Comparison of ENCODE assay signal across 10 mouse cellular contexts in the genomic region with DNA sequence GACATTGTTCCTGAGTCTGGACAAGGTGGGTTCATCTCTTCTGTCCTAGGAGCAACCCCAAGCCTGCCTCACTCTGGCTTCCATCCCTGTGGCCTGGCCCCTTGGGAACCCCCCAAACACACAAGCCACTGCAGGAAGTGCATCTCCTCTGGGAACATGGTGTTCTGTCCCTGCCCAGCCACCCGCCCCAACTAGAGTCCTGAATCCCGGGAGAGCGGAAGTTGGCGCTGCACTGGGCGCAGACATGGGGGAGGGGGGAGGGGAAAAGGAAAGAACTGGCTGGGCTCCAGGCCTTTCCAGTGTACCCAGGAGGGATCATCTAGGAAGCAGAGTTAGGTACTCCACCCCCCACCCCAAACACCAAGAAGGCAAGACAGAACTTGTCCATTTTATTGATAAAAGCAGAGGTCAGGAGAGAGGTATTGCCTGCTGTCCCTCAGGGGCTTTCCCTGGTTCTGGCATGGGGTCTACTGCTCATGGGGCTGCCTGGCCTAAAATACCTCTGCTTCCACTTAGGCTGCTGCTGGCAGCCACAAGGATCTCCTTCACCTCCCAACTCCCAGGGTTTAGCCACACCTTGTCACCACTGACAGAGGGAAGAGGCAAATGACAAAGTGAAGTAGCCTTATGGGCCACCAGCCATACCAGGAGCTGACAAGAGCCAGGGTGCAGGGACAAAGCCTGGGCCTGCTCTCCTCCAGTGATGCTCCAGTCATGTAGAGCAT. TPM values are rescaled to one million over a fixed set of nuclear protein-coding genes. Genes with fewer than 3 reads are reported as not detected.
A peak's percentile ranks its signal among the peaks of the same experiment; 100 is the strongest.
DNase-seq lines count a peak whose midpoint lies in the region; ATAC-seq and TF ChIP-seq lines count a peak whose summit lies in the region.
"Had no signal": no experiment of that assay in that cellular context is flagged by ENCODE, and none has a peak within 500 bp of the region (broad histone marks: within the 10 kb centered on the region; RNA-seq: fewer than 3 reads in every experiment).

No protein-coding gene starts in this region.

- H3K27me3 ChIP-seq in midbrain, postnatal 0 days (ENCODE audit: insufficient read depth, low read length) = no peaks in the 10 kb centered on the region
- H3K27me3 ChIP-seq in midbrain, embryonic 10.5 days (ENCODE audit: low read depth, poor library complexity, severe bottlenecking) = peaks cover 8% of the 10 kb centered on the region; the same call in 1 of the 2 replicates
- no peaks in the 10 kb centered on the region for H3K27me3 ChIP-seq in heart, embryonic 12.5 days (replicated peaks)
- H3K27me3 ChIP-seq: embryonic facial prominence, embryonic 12.5 days; limb, embryonic 12.5 days had no signal

- TF ChIP-seq CTCF in midbrain, postnatal 0 days (IDR thresholded peaks at IDR 0.05) = no peak

- DNase-seq in midbrain, postnatal 0 days (ENCODE audit: low spot score) = peak; percentile 38
- DNase-seq in midbrain, embryonic 10.5 days (ENCODE audit: low spot score) = no peak
- peak; percentile 16 to 38 for DNase-seq in cerebellum, postnatal 25 days
- DNase-seq in layer of hippocampus, postnatal 10 days (ENCODE audit: low spot score in 2 of 2) = peak; percentile 18 to 24
- peak; percentile 49 for DNase-seq in testis, postnatal 10 days (ENCODE audit: low spot score)
- DNase-seq in right cerebral cortex, postnatal 4 days = no peak
- no peak for DNase-seq in natural killer cell, adult 2 months (ENCODE audit: low spot score in 2 of 2)

- no peak overlapping the region for H3K27ac ChIP-seq in midbrain, postnatal 0 days (ENCODE audit: low read depth, low read length)
- no peak overlapping the region for H3K27ac ChIP-seq in midbrain, embryonic 10.5 days (replicated peaks)
- peak overlapping the region; percentile 73 for H3K27ac ChIP-seq in heart, embryonic 12.5 days (ENCODE audit: poor library complexity, severe bottlenecking)
- H3K27ac ChIP-seq: embryonic facial prominence, embryonic 12.5 days; limb, embryonic 12.5 days had no signal

- no peaks in the 10 kb centered on the region for H3K9me3 ChIP-seq in midbrain, postnatal 0 days (ENCODE audit: low read length)
- H3K9me3 ChIP-seq in midbrain, embryonic 10.5 days (replicated peaks) = no peaks in the 10 kb centered on the region
- no peaks in the 10 kb centered on the region for H3K9me3 ChIP-seq in heart, embryonic 12.5 days (replicated peaks)
- H3K9me3 ChIP-seq: embryonic facial prominence, embryonic 12.5 days; limb, embryonic 12.5 days had no signal

- H3K4me2 ChIP-seq in midbrain, postnatal 0 days (ENCODE audit: low read depth, low read length, poor library complexity, severe bottlenecking) = no peak overlapping the region
- H3K4me2 ChIP-seq in heart, embryonic 12.5 days = peak overlapping the region; percentile 35
- H3K4me2 ChIP-seq: embryonic facial prominence, embryonic 12.5 days; limb, embryonic 12.5 days had no signal

- H3K4me1 ChIP-seq in midbrain, postnatal 0 days (ENCODE audit: insufficient read depth, low read length) = peaks cover 38% of the 10 kb centered on the region
- peaks cover 38% of the 10 kb centered on the region for H3K4me1 ChIP-seq in midbrain, embryonic 10.5 days
- H3K4me1 ChIP-seq in heart, embryonic 12.5 days (replicated peaks) = peaks cover 50% of the 10 kb centered on the region

- H3K9ac ChIP-seq in midbrain, postnatal 0 days (replicated peaks; ENCODE audit: low read length, poor library complexity, severe bottlenecking) = 0 out of 2 replicates have a peak overlapping the region, but pooled peaks have one; percentile 8
- no peak overlapping the region for H3K9ac ChIP-seq in heart, embryonic 12.5 days
- H3K9ac ChIP-seq: embryonic facial prominence, embryonic 12.5 days; limb, embryonic 12.5 days had no signal

- H3K4me3 ChIP-seq in midbrain, postnatal 0 days (ENCODE audit: low read depth, low read length) = no peak overlapping the region
- no peak overlapping the region for H3K4me3 ChIP-seq in midbrain, embryonic 10.5 days
- H3K4me3 ChIP-seq in heart, embryonic 12.5 days = no peak overlapping the region
- H3K4me3 ChIP-seq: embryonic facial prominence, embryonic 12.5 days; limb, embryonic 12.5 days had no signal

- no peak for ATAC-seq in midbrain, postnatal 0 days (ENCODE audit: low FRiP score)
- ATAC-seq in heart, embryonic 12.5 days (ENCODE audit: insufficient number of reproducible peaks, low FRiP score) = no peak

- WGBS in midbrain, postnatal 0 days = 70% methylated on average over 5 of the region's 5 CpGs
- 62% methylated on average over 5 of the region's 5 CpGs for WGBS in midbrain, embryonic 10.5 days
- WGBS in heart, embryonic 12.5 days = 51% methylated on average over 5 of the region's 5 CpGs

- peaks cover 19% of the 10 kb centered on the region; the same call in 1 of the 2 replicates for H3K36me3 ChIP-seq in midbrain, postnatal 0 days (ENCODE audit: insufficient read depth, low read length)
- H3K36me3 ChIP-seq in midbrain, embryonic 10.5 days = peaks cover 21% of the 10 kb centered on the region; the same call in 1 of the 2 replicates
- H3K36me3 ChIP-seq in heart, embryonic 12.5 days = peaks cover 30% of the 10 kb centered on the region

RNA-seq across cellular contexts. Expression of a gene that starts 4.2 kb away (rescaled TPM):
- 87.3 and 90.2 TPM in 2 replicates for total RNA-seq in midbrain, postnatal 0 days (2014; rRNA removed)
- polyA plus RNA-seq in midbrain, postnatal 0 days (2015; fragmentation: Nextera tagmentation; extraction: Ambion mirVana) = 16.7 and 18.7 TPM in 2 replicates
- polyA plus RNA-seq in midbrain, embryonic 10.5 days (2016; fragmentation: Nextera tagmentation; extraction: Ambion mirVana) = 14.7 and 22.7 TPM in 2 replicates
- polyA plus RNA-seq in heart, embryonic 12.5 days (2016; fragmentation: Nextera tagmentation; extraction: Ambion mirVana) = 23.8 and 24.5 TPM in 2 replicates
- total RNA-seq in layer of hippocampus, postnatal 10 days (2021) = 10 to 100 TPM; 64.1 to 69.0 TPM

RNA-seq across cellular contexts. Expression of a gene that starts 14.0 kb away (rescaled TPM):
- 7.6 and 9.9 TPM in 2 replicates for total RNA-seq in midbrain, postnatal 0 days (2014; rRNA removed)
- 8.2 and 10.3 TPM in 2 replicates for polyA plus RNA-seq in midbrain, postnatal 0 days (2015; fragmentation: Nextera tagmentation; extraction: Ambion mirVana)
- 46.5 and 52.2 TPM in 2 replicates for polyA plus RNA-seq in midbrain, embryonic 10.5 days (2016; fragmentation: Nextera tagmentation; extraction: Ambion mirVana)
- 30.8 and 32.0 TPM in 2 replicates for polyA plus RNA-seq in heart, embryonic 12.5 days (2016; fragmentation: Nextera tagmentation; extraction: Ambion mirVana)
- total RNA-seq in layer of hippocampus, postnatal 10 days (2021) = 1 to 10 TPM; 6.5 to 8.9 TPM

RNA-seq across cellular contexts. Expression of a gene that starts 14.1 kb away (rescaled TPM):
- total RNA-seq in midbrain, postnatal 0 days (2014; rRNA removed) = 0.05 and 0.42 TPM in 2 replicates
- polyA plus RNA-seq in midbrain, postnatal 0 days (2015; fragmentation: Nextera tagmentation; extraction: Ambion mirVana) = 0.67 and 0.90 TPM in 2 replicates
- polyA plus RNA-seq in midbrain, embryonic 10.5 days (2016; fragmentation: Nextera tagmentation; extraction: Ambion mirVana) = 0.66 and 1.2 TPM in 2 replicates
- 0.37 and 0.40 TPM in 2 replicates for polyA plus RNA-seq in heart, embryonic 12.5 days (2016; fragmentation: Nextera tagmentation; extraction: Ambion mirVana)
- 1 to 10 TPM in 1 of 2 experiments, under 1 TPM in 1; 0.58 to 2.0 TPM for total RNA-seq in layer of hippocampus, postnatal 10 days (2021)

Comparison
In these comparisons a context has a peak if more than half of its experiments do, and no peak if none do; other contexts are left out.
1. DNase-seq: peak in midbrain, postnatal 0 days (single experiment), cerebellum, postnatal 25 days (2 of 2), layer of hippocampus, postnatal 10 days (2 of 2) and testis, postnatal 10 days (single experiment); none in midbrain, embryonic 10.5 days (single experiment), right cerebral cortex, postnatal 4 days (single experiment) and natural killer cell, adult 2 months (0 of 2).